Mouse (Mus musculus): Measurements from ENCODE around the gene Olfr555. TPM values are rescaled to one million over a fixed set of nuclear protein-coding genes. Genes with fewer than 3 reads are reported as not detected.
"Not testable (repeated sequence)": the region's sequence is repeated elsewhere in the genome, so short reads cannot be mapped to it uniquely, and the experiment has no call there.

The Olfr555 gene
- not detected in 2 replicates for polyA plus RNA-seq (2014; fragmentation: Nextera tagmentation; extraction: Ambion mirVana)

- H3K27me3 ChIP-seq (ENCODE audit: control insufficient read depth, insufficient read depth, low read length): no peaks in the 10 kb centered on the region
- ATAC-seq (ENCODE audit: insufficient number of reproducible peaks, low FRiP score, low TSS enrichment, low read depth): no peak
Measured at GRCm38 (mm10) chr7:102658523-102658922, at the start of gene Olfr555. Gene Olfr555 (plus strand): TSS chr7:102658823.

GRCm38 (mm10) chr7:102618118-102618517, 40.5 kb upstream of the Olfr555 start, which contains the start of gene Olfr553:
Gene Olfr553 (minus strand): TSS chr7:102618218.
- no peak for ATAC-seq (ENCODE audit: insufficient number of reproducible peaks, low FRiP score, low TSS enrichment, low read depth)
- no peak within 1 kb of the TSS for H3K9ac ChIP-seq (ENCODE audit: low read length)
- H3K4me3 ChIP-seq (ENCODE audit: low read depth, low read length): no peak within 1 kb of the TSS
- no peaks in the 10 kb centered on the region for H3K27me3 ChIP-seq (ENCODE audit: control insufficient read depth, insufficient read depth, low read length)
- H3K4me2 ChIP-seq (ENCODE audit: low read depth, severe bottlenecking): no peak within 1 kb of the TSS
- DNase-seq (ENCODE audit: low spot score): no peak
- H3K9me3 ChIP-seq (ENCODE audit: control insufficient read depth, low read length): no peaks in the 10 kb centered on the region
- no peaks in the 10 kb centered on the region for H3K36me3 ChIP-seq (ENCODE audit: control insufficient read depth, insufficient read depth, low read length)
- no peaks in the 10 kb centered on the region for H3K4me1 ChIP-seq (ENCODE audit: control insufficient read depth, insufficient read depth, low read length)
- no peak within 1 kb of the TSS for H3K27ac ChIP-seq (replicated peaks; ENCODE audit: low read depth, low read length)

More at GRCm38 (mm10) chr7:102658523-102658922, at the start of gene Olfr555:
- H3K4me1 ChIP-seq (ENCODE audit: control insufficient read depth, insufficient read depth, low read length): no peaks in the 10 kb centered on the region
- H3K9ac ChIP-seq (ENCODE audit: low read length): no peak within 1 kb of the TSS
- H3K27ac ChIP-seq (replicated peaks; ENCODE audit: low read depth, low read length): no peak within 1 kb of the TSS
- no peak within 1 kb of the TSS for H3K4me2 ChIP-seq (ENCODE audit: low read depth, severe bottlenecking)
- no peaks in the 10 kb centered on the region for H3K36me3 ChIP-seq (ENCODE audit: control insufficient read depth, insufficient read depth, low read length)
- H3K9me3 ChIP-seq (ENCODE audit: control insufficient read depth, low read length): no peaks in the 10 kb centered on the region; the same call in 1 of the 2 replicates
- H3K4me3 ChIP-seq (ENCODE audit: low read depth, low read length): no peak within 1 kb of the TSS
- WGBS: 83% methylated on average over 1 of the region's 1 CpGs
- DNase-seq (ENCODE audit: low spot score): no peak

GRCm38 (mm10) chr7:102619608-102620007, 39.0 kb upstream of the Olfr555 start:
- Histone ChIP-seq H3K9me3 (ENCODE audit: control insufficient read depth, low read length) (no peaks in the 10 kb centered on the region), H3K4me2 (ENCODE audit: low read depth, severe bottlenecking) (no peak overlapping the region), H3K36me3 (ENCODE audit: control insufficient read depth, insufficient read depth, low read length) (no peaks in the 10 kb centered on the region), H3K27ac (replicated peaks; ENCODE audit: low read depth, low read length) (no peak overlapping the region), H3K9ac (ENCODE audit: low read length) (no peak overlapping the region), H3K27me3 (ENCODE audit: control insufficient read depth, insufficient read depth, low read length) (no peaks in the 10 kb centered on the region), H3K4me1 (ENCODE audit: control insufficient read depth, insufficient read depth, low read length) (no peaks in the 10 kb centered on the region), H3K4me3 (ENCODE audit: low read depth, low read length) (no peak overlapping the region)
- ATAC-seq (ENCODE audit: insufficient number of reproducible peaks, low FRiP score, low TSS enrichment, low read depth) (no peak), DNase-seq (ENCODE audit: low spot score) (no peak)
- 87% methylated on average over 5 of the region's 5 CpGs for WGBS

GRCm38 (mm10) chr7:102620368-102620767, 38.3 kb upstream of the Olfr555 start:
- DNase-seq (ENCODE audit: low spot score); H3K36me3 ChIP-seq (ENCODE audit: control insufficient read depth, insufficient read depth, low read length); H3K27me3 ChIP-seq (ENCODE audit: control insufficient read depth, insufficient read depth, low read length); H3K9me3 ChIP-seq (ENCODE audit: control insufficient read depth, low read length); ATAC-seq (ENCODE audit: insufficient number of reproducible peaks, low FRiP score, low TSS enrichment, low read depth); H3K4me1 ChIP-seq (ENCODE audit: control insufficient read depth, insufficient read depth, low read length); H3K27ac ChIP-seq (replicated peaks; ENCODE audit: low read depth, low read length); H3K9ac ChIP-seq (ENCODE audit: low read length); H3K4me2 ChIP-seq (ENCODE audit: low read depth, severe bottlenecking); H3K4me3 ChIP-seq (ENCODE audit: low read depth, low read length): not testable (repeated sequence)
- WGBS: 85% methylated on average over 16 of the region's 19 CpGs

GRCm38 (mm10) chr7:102636665-102637064, 22.0 kb upstream of the Olfr555 start:
- H3K4me3 ChIP-seq (ENCODE audit: low read depth, low read length): no peak overlapping the region
- no peaks in the 10 kb centered on the region for H3K36me3 ChIP-seq (ENCODE audit: control insufficient read depth, insufficient read depth, low read length)
- ATAC-seq (ENCODE audit: insufficient number of reproducible peaks, low FRiP score, low TSS enrichment, low read depth): no peak
- peak; percentile 25 for DNase-seq (ENCODE audit: low spot score)
- no peaks in the 10 kb centered on the region for H3K4me1 ChIP-seq (ENCODE audit: control insufficient read depth, insufficient read depth, low read length)
- no peaks in the 10 kb centered on the region for H3K27me3 ChIP-seq (ENCODE audit: control insufficient read depth, insufficient read depth, low read length)
- H3K27ac ChIP-seq (replicated peaks; ENCODE audit: low read depth, low read length): no peak overlapping the region
- no peak overlapping the region for H3K9ac ChIP-seq (ENCODE audit: low read length)
- H3K4me2 ChIP-seq (ENCODE audit: low read depth, severe bottlenecking): no peak overlapping the region
- H3K9me3 ChIP-seq (ENCODE audit: control insufficient read depth, low read length): no peaks in the 10 kb centered on the region
- 32% methylated on average over 3 of the region's 3 CpGs for WGBS

GRCm38 (mm10) chr7:102638132-102638531, 20.5 kb upstream of the Olfr555 start, which contains the start of gene Olfr554:
Gene Olfr554 (plus strand): TSS chr7:102638432.
- no peak within 1 kb of the TSS for H3K9ac ChIP-seq (ENCODE audit: low read length)
- no peak within 1 kb of the TSS for H3K27ac ChIP-seq (replicated peaks; ENCODE audit: low read depth, low read length)
- H3K9me3 ChIP-seq (ENCODE audit: control insufficient read depth, low read length): no peaks in the 10 kb centered on the region
- H3K4me3 ChIP-seq (ENCODE audit: low read depth, low read length): no peak within 1 kb of the TSS
- 78% methylated on average over 1 of the region's 1 CpGs for WGBS
- no peaks in the 10 kb centered on the region for H3K36me3 ChIP-seq (ENCODE audit: control insufficient read depth, insufficient read depth, low read length)
- no peaks in the 10 kb centered on the region for H3K4me1 ChIP-seq (ENCODE audit: control insufficient read depth, insufficient read depth, low read length)
- no peak within 1 kb of the TSS for H3K4me2 ChIP-seq (ENCODE audit: low read depth, severe bottlenecking)
- ATAC-seq (ENCODE audit: insufficient number of reproducible peaks, low FRiP score, low TSS enrichment, low read depth): no peak
- no peaks in the 10 kb centered on the region for H3K27me3 ChIP-seq (ENCODE audit: control insufficient read depth, insufficient read depth, low read length)
- no peak for DNase-seq (ENCODE audit: low spot score)

GRCm38 (mm10) chr7:102644945-102645344, 13.7 kb upstream of the Olfr555 start:
- H3K4me3 ChIP-seq (ENCODE audit: low read depth, low read length); H3K27ac ChIP-seq (replicated peaks; ENCODE audit: low read depth, low read length); H3K4me1 ChIP-seq (ENCODE audit: control insufficient read depth, insufficient read depth, low read length); H3K9ac ChIP-seq (ENCODE audit: low read length); H3K36me3 ChIP-seq (ENCODE audit: control insufficient read depth, insufficient read depth, low read length); H3K9me3 ChIP-seq (ENCODE audit: control insufficient read depth, low read length); H3K4me2 ChIP-seq (ENCODE audit: low read depth, severe bottlenecking); DNase-seq (ENCODE audit: low spot score); ATAC-seq (ENCODE audit: insufficient number of reproducible peaks, low FRiP score, low TSS enrichment, low read depth); H3K27me3 ChIP-seq (ENCODE audit: control insufficient read depth, insufficient read depth, low read length): not testable (repeated sequence)
- 80% methylated on average over 3 of the region's 4 CpGs for WGBS

- no peak within 1 kb of the TSS for H3K4me3 ChIP-seq (ENCODE audit: low read depth, low read length)
Measured at GRCm38 (mm10) chr7:102664599-102664998, 6.0 kb downstream of the Olfr555 start, which contains the start of gene Olfr556. Gene Olfr556 (plus strand): TSS chr7:102664899.

GRCm38 (mm10) chr7:102665378-102665777, 6.8 kb downstream of the Olfr555 start:
- H3K9me3 ChIP-seq (ENCODE audit: control insufficient read depth, low read length): no peaks in the 10 kb centered on the region; the same call in 1 of the 2 replicates
- no peak overlapping the region for H3K27ac ChIP-seq (replicated peaks; ENCODE audit: low read depth, low read length)
- H3K4me2 ChIP-seq (ENCODE audit: low read depth, severe bottlenecking): no peak overlapping the region
- H3K27me3 ChIP-seq (ENCODE audit: control insufficient read depth, insufficient read depth, low read length): no peaks in the 10 kb centered on the region
- DNase-seq (ENCODE audit: low spot score) (no peak), ATAC-seq (ENCODE audit: insufficient number of reproducible peaks, low FRiP score, low TSS enrichment, low read depth) (no peak)
- 51% methylated on average over 2 of the region's 2 CpGs for WGBS
- H3K36me3 ChIP-seq (ENCODE audit: control insufficient read depth, insufficient read depth, low read length): no peaks in the 10 kb centered on the region
- H3K4me1 ChIP-seq (ENCODE audit: control insufficient read depth, insufficient read depth, low read length): no peaks in the 10 kb centered on the region
- no peak overlapping the region for H3K4me3 ChIP-seq (ENCODE audit: low read depth, low read length)
- no peak overlapping the region for H3K9ac ChIP-seq (ENCODE audit: low read length)

More at GRCm38 (mm10) chr7:102664599-102664998, 6.0 kb downstream of the Olfr555 start, which contains the start of gene Olfr556:
- ATAC-seq (ENCODE audit: insufficient number of reproducible peaks, low FRiP score, low TSS enrichment, low read depth): no peak
- Histone ChIP-seq H3K36me3 (ENCODE audit: control insufficient read depth, insufficient read depth, low read length) (no peaks in the 10 kb centered on the region), H3K9me3 (ENCODE audit: control insufficient read depth, low read length) (no peaks in the 10 kb centered on the region; the same call in 1 of the 2 replicates), H3K27me3 (ENCODE audit: control insufficient read depth, insufficient read depth, low read length) (no peaks in the 10 kb centered on the region), H3K4me1 (ENCODE audit: control insufficient read depth, insufficient read depth, low read length) (no peaks in the 10 kb centered on the region), H3K4me2 (ENCODE audit: low read depth, severe bottlenecking) (no peak within 1 kb of the TSS), H3K27ac (replicated peaks; ENCODE audit: low read depth, low read length) (no peak within 1 kb of the TSS), H3K9ac (ENCODE audit: low read length) (no peak within 1 kb of the TSS)
- 64% methylated on average over 3 of the region's 3 CpGs for WGBS
- no peak for DNase-seq (ENCODE audit: low spot score)
